Mouse (Mus musculus) activated CD4-positive, CD25-positive, alpha-beta regulatory T cell, adult 4 months (primary cell): ENCODE data around the gene P4htm. TPM values are rescaled to one million over a fixed set of nuclear protein-coding genes. Genes with fewer than 3 reads are reported as not detected.
"Not testable (repeated sequence)": the region's sequence is repeated elsewhere in the genome, so short reads cannot be mapped to it uniquely, and the experiment has no call there.

Source experiments
- ATAC-seq: one replicate; pipeline ENCODE4 v1.8.0; 2017
- polyA plus RNA-seq, 2 experiments: library from polyadenylated mRNA; unstranded; fragments of 100-300 nt; shearing (Covaris generic); gene quantifications; one replicate each; pipeline ENCODE4 v1.2.1; 2017

Gene P4htm
- 1 to 10 TPM; 5.1 to 9.0 TPM for polyA plus RNA-seq

DNA sequence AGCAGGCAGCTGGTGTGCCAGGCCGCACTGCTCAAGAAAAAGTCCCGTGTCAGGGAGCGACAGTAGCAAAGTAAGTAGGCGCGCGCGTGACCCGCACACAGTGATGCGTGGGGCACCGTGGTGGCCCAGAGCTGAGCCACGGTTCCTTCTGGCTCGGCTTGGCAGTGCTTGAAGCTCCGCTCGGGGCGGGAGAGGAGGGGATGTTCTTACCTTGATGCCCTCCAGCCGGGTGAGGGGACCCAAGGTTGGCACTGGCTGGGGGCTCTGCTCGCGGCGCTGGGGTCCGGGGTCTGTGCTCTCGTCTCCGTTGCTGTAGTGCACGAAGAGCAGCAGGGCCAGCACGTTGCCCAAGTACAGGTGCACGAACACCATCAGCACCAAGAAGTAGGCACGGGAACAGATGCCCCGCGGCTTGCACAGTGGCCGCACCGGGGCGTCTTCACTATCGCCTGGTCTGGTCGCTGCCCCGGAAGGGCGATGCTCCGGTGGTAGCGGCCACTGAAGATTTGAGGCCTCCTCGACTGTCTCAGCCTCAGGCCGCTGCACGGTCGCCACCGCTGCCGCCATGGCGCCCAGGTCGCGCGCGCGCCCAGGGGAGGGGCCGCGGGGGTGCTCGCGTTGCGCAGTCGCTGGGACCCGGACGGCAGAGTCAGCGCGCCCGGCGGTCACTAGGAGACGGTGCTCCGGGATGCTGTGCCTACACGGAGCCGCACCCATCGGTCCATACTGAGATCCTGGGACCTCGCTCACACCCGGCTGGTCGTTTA, at the start of gene P4htm:
P4htm (minus strand) TSS at position 670 of the 767 bp plus-strand sequence.
- ATAC-seq, result peak; percentile 68

DNA sequence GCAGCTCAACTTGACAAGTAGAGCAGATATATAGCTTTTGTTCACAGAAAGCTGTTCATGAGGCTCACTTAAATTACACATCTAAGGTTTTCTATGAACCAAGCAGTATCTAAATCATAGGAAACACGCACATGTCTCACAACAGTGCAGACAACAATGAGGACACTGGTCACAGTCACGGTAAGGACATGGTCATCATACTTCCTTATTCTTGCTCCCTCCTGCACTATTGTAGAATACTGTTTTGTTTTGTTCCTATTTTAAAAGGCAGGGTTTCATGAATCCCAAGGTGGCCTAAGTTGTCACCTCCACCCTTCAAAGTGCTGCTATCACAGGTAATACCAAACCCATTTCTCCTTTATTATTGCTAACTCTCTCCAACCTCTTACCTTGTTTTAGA, 42.4 kb upstream of the P4htm start:
- ATAC-seq, result no peak

DNA sequence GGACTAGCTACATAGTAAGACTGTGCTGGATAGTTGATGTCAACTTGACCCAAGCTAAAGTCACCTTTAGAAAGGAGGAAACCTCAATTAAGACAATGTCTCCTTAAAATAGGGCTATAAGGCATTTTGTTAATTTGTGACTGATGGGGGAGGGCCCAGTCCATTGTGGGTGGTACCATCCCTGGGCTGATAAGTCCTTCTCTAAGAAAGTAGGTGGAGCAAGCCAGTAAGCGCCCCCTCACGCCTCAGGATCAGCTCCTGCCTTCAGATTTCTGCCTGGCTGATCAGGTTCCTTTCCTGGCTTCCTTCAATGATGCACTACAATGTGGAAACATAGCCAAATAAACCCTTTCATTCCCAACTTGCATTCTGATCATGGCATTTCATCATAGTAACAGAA, 37.9 kb upstream of the P4htm start:
- no peak for ATAC-seq

DNA sequence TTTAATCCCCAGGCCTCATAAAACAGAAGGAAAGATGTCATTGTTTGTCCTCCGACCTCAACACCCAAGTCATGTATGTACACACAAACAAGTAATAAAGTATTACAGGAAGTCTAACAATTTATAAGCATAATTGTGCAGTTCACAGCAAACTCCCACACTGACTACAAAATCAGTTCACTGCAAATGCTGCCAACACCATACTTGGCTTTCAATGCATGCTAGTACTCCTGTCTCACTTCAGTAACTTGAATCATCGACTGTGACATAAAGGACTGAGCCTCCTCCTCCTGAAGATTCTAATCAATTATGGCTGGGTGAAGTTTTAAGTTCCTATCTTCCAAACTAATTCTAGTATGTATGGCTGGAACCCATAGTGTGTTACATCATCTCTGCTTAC, 36.4 kb upstream of the P4htm start:
- ATAC-seq, result no peak

DNA sequence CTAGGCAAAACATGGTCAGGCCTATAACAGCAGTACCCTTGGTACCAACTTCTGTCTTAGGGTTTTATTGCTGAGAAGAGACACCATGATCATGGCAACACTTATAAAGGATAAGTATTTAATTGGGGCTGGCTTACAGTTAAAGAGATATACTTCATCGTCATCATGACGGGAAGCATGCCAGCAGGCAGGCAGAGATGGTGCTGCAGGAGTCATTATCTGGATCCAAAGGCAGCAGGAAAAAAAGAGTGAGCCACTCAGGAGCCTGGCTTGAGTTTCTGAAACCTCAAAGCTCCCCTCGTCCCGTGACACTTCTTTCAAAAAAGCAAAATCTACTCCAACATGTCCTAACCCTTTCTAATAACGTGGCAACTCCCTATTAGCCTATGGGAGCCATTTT, 34.9 kb upstream of the P4htm start:
- ATAC-seq, result no peak

DNA sequence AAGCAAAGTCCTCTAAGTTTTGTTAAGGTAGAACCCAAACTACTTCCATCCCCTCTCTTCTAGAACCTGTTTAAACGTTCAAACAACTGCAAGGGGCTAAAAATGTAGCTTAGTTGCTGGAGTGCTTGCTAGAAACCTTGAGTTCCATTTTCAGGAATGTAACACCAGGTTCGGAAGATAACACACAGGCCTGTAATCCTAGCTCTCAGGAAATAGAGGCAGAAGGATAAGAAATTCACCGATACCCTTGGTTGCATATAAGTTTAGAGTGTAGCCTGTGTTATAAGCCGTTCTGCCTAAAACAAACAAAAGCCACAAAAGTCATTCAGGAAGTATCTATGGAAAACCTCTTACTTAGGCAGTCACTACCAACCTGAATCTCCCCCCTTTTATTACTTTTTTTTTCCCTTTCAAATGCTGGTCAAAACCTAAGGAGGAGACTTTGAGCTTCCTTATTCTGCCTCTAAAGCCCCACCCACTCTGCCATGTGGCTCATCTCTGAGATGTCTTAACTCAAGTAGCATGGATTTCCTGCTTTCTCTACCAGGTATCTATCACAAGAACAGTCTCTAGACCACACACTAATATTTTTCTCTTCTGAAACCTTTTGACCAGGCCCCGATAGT, 34.3 kb upstream of the P4htm start:
- ATAC-seq, result no peak

DNA sequence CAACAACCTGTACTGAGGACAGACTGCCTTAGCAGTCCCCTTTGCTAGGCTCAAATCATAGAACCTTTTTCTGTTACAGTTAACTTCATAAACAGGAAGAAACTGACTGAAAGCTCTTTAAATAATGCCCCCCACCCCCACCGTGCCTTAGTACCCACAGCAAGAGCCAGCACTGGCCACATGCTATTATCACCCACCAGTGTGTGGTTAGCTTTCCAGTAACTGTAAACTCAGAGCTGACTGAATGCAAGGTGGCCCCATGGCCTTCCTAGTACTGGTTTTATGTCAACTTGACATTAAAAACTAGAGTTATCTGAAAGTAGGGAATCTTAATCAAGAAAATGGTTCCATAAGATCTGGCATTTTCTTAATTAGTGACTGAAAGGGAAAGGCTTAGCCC, 33.2 kb upstream of the P4htm start:
- ATAC-seq, result no peak

DNA sequence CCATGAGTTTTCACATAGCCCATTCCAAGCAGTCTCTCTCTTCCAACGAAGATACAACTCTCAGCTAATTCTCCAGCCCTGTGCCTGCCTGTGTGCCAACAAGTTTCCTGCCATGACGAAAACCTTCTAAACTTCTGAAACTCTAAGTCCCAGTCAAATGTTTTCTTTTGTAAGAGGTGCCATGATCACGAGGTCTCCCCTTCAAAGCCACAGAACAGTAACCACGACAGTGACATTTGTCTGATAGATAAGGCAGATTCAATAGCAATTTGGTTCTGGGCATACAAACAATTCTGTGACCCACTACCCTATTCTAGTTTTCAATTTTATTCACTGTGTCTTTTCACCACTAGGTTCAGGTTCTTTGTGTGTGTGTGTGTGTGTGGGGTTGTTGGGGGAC, 30.7 kb upstream of the P4htm start:
- no peak for ATAC-seq

DNA sequence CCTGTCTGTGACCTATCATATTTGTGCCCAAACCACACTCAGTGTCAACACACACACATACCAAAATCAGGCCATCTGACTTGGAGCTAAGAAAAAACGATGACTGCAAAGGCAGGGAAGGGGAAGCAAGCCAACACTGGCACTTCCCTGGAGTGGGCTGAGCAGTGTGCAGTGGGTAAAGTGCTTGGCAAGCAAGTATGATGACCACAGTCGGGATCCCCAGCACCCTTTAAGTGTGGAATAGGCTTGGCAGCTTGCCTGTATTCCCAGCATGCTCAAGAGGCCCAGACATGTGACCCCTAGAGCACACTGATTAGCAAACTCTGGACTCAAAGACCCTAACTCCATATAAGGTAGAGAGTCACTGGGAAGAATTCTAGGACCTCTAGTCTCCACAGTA, 29.0 kb upstream of the P4htm start:
- no peak for ATAC-seq

DNA sequence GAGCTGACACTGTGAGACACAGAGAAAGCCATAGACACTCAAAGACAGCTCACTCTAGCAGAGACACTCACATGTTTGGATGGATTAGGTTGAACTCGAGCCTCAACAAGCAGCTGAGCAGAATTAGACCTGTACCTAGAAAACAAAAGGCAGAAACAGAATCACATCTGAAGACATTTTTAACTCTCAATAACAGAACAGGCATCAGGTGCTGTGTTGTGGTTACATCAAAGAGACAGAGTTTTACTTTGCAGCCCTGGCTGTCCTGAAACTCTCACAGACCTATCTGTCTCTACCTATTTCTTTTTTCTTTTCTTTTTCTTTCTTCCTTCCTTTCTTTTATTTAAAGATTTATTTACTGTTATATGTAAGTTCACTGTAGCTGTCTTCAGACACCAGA, 19.8 kb upstream of the P4htm start:
- ATAC-seq, result no peak

DNA sequence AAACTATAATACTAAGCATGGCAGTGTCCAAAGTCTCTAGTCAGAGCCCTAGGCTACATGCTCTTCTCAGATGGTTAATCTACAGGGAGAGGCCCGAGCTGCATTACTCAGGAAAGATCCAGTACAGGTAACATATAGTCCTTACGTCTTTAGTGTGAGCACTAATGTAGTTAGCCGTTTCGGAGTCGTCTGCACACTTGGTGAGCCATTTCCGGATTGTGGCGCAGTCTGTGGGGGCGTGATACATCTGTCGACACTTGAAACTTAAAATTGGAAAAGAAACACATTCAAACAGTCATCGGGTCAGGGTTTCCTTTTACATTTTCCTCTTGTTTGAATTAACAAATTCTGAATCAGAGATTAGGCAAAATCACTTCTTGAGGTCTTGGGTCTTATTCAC, 14.0 kb upstream of the P4htm start:
- no peak for ATAC-seq

DNA sequence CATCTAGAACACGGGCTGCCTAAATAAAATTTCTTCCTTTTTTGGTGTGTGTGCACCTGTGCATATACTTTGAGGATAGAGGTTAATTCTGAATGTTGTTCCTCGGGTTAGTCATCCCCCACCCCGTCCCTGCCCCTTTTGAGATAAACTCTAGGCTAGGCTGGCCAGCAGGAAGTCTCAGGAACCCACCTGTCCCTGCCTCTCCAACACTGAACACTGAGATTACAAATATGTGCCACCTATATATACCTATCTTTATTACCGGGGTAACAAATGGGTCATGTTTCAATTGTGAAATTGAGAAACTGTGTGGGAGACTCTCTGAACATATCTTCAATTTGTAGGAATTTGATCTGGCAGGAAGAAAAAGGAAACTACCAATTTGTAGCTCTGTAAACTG, 11.4 kb upstream of the P4htm start:
- ATAC-seq, result no peak

DNA sequence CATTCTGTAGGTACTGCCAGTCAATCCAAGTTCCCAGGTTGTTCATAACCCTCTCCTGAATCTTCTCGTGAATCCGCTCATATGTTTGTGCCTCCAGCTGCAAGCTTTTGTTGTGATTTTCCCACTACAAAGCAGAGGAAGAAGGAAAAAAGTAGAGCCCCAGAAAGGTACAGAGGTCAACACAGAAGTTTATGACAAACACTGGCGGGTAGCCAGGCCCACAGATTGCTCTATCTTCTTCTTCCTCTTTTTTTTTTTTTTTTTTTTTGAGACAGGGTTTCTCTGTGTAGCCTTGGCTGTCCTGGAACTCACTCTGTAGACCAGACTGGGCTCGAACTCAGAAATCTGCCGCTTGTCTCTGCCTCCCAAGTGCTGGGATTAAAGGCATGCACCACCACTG, 10.5 kb upstream of the P4htm start:
- ATAC-seq, result not testable (repeated sequence)

DNA sequence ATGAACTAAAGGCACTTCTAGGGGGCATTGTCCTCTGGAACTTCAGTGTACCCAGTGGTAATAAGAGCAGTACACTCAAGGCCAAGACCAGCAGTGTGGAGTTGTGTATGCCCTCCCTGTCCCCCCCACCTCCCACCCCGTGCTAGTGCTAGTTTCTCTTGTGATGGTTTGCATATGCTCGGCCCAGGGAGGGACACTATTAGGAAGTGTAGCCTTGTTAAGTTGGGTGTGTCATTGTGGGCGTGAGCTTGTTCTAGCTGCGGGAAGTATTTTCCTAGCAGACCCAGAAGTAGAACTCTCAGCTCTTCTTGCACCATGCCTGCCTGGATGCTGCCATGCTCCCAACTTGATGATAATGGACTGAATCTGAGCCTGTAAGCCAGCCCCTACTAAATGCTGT, 4.5 kb upstream of the P4htm start:
- no peak for ATAC-seq

DNA sequence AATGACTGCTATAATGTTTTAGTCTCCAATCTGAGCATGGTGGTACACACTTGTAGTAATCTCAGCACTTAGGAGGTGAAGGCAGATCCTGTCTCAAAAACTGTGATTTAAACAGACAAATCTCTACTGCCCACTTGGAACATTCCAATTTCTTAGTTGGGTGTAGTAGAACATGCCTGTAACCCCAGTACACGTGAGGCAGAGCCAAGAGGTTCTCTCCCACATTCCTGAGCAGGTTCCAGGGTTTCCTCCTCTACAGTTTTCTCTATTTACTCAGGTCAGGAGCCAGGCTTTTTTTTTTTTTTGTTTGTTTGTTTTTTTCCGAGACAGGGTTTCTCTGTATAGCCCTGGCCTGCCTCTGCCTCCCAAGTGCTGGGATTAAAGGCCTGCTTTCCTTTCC, 2.5 kb upstream of the P4htm start:
- no peak for ATAC-seq

DNA sequence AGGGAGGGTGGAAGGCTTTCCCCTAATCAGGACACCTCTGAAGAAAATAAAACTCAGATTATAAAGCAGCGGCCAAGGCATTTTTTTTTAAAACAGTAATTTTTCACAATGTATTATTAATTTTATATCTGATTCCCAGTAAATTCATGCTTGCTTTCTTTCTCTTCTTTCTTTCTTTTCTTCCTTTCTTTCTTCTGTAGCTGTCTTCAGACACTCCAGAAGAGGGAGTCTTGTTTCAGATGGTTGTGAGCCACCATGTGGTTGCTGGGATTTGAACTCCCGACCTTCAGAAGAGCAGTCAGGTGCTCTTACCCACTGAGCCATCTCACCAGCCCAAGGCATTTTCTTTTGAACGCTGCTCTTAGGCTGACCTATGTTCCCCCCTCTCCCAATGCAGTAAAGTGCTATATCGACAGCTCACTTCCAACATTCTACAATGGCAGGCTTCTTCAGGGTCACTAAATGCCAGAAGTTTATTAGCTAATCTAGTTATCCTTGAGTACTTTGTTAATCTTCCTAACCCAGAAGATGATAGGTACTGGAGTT, 1.6 kb upstream of the P4htm start:
- no peak for ATAC-seq

DNA sequence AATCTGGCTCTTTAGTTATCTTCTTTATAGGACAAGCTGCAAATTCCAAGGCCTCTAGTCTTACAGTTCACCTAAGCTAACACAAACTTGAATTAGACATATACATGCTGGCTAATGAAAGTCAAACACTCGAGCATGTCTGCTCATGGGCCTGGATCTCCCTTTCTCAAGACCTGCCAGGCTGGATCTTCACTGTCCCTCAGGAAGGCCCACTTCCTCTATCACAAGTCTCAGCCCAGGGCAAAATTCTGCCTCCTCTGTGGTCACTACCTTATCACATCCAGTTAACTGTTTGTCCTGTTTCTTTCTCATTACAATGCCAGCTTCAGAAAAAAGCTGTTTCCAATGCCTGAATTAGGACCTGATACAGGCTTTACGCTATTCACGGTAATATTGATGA, 3.1 kb downstream of the P4htm start:
- no peak for ATAC-seq

DNA sequence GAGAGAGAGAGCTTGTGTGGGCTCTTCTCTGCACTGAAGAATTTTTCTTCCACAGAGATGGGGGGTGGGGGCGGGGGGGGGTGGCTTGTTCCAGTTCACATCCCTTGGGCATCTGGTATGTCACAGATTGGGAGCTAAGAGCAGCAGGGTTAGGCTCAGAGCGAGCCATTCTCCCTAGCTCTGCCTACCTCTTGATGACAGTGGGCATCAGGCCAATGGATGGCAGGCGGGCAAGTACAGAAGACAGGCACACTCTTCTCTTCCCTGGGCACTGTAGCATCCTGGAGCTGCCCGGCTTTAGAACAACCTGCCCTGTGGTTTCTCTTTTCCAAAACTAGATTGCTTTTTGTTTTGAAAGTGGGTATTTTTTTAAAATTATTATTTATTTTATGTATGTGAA, 6.0 kb downstream of the P4htm start:
- no peak for ATAC-seq

DNA sequence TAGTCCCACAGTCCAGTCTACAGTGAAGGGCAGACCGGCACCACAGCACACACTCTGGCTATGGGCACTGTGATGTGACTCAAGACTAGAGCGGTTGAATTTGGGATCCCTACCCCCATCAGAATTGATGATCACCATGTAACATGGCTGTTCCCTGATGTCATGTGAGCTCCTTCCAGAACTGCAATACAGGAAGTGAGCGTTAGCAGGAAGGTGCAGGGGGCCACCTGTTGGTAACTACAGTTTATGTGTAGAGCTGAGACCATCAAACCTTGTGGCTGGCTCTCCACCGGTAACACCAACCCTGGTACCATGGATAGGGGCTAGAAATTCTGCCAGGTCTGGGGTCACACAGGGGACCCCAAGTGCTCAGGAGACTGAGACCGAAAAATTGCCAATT, 8.2 kb downstream of the P4htm start:
- ATAC-seq, result no peak

DNA sequence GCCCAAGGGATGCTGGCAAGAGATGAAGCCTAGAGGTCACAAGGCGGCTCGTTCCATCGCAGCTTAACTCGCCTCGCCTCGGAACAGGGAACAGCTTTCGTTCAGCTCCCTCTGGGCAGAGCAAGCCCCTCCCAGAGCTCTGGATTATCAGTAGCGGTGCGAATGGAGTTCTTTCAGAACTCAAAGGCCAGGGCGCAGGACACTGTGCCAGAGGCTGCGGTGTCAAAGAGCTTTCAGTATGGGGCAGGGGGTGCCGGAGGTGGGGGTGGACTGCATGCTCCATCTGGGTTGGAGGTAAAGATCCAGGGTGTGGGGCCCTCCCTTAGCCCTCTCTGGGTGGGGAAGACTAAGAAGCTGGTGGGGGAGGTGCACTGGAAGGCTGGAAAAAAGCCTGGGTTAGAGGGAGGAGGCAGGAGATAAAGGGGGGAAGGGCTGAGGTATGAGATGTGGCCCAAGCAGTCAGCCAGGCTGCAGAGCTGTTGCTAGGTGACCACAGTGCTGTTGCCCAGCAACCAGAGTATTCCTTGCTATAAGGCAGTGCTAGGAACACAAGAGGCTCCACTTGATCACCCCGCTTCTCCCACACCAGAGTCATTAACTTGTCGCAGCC, 9.8 kb downstream of the P4htm start:
- ATAC-seq, result no peak

DNA sequence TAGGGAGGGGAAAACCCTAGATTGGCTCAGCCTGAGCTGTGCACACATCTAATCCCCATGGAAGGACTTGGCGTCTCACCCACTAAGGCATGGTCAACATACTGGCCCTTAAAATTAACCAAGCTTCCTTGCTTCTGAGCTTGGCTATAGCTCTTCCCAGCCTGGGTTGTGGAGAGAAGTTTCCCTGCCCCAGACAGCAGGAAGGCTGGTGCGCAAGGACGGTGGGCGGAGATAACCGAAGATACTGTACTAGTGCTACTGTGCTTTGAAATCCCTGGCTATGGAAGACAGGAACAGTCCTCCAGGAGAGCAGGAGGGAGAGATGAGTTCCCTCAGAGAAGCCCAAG, 18.1 kb downstream of the P4htm start:
- ATAC-seq, result no peak

DNA sequence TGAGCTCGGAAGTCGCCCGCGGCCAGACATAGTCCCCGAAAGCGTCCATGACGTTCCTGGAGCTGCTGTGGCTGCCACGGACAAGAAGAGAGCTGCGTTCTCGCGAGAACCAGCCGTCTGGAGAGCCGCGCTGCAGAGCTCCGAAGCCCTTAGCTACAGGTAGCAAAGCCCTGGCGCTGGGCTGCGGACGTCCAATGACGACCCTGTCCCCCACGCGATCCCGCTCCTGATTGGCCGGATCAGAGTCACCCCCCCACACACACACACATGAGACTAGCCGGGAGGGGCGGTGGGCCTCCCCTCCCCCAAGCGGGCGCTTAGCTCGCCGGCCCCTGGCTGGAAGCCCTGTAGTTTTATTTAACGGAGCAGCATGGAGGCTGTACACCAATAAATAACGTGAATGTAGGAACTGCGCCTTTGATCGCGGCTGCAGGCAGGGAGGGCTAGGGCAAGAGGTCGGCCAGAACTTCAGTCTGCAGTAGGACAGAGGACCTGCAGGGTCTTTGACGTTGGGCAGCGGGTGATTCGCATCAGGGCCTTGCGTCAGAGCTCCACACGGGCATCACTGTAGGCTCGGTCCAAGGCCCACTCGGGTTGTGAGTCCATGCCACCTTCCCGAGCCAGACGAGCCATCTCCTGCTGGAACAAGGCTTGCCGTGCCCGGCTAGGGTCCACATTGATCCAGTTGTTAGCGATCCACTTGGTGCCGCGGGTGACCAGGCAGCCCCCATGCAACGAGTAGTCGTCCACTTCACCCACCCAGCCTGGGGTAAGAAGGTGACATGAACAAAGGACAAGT, 18.7 kb downstream of the P4htm start, which contains the start of gene Wdr6:
Wdr6 (minus strand) TSS at position 195 of the 799 bp plus-strand sequence.
- peak; percentile 98 for ATAC-seq

DNA sequence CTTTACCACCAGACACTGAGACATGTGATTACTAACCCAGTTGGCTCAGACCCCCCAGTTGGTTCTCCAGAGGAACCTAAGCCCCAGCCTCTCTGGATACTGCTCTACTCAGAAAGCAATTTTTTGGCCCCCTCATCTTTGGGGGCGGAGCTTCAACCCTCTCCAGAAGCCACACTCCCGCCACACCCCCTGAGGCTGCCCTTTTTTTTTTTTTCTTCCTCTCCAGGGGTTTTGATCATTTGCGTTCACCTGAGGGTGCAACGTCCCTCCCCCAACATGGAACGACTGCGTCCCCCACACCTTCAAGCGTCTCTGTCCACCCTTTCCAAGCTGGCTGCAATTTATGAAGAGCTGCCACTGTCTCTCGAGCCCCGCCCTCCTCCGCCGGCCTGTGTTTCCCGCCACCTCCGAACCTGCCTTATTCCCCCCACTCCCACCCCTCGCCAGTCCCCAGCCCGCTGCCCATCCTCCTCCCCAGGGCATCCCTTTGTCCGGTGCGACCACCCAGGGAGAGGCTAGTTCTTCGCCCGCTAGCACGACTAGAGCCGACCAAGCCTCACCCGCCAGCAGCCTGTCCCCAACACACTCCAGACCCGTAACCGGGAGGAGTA, 19.4 kb downstream of the P4htm start:
- no peak for ATAC-seq
